Mouse (Mus musculus) kidney, postnatal 10 days (tissue): ENCODE measurements around the gene Ttll3.

Experiments
- DNase-seq: peaks from one replicate; pipeline ENCODE4 v3.0.0; 2021; ENCODE audit warnings: mixed read lengths

Ttll3 gene

DNA sequence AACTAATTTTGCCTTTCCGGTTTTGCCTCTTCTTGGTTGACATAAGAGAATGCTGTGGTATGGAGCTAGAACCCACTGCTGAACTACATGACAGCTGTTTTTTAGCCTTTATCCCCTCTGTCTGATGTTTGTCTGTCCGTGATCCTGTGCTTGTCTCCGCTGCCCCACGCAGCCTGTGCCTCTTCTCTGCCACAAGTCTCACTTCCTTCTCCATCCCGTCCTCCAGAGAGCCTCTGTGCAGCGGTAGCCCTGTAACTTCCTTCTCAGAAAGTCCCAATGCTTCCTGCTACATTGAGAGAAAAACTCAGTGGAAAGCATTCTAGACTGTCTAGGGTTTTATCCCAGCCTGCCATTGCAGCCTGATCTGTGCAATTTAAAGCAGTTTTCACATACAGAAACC is 9.8 kb upstream of the Ttll3 start:
- no peak for DNase-seq

- peak; percentile 33 for DNase-seq
Measured at GRCm38 (mm10) chr6:113380480-113380879, 8.6 kb upstream of the Ttll3 start.

DNA sequence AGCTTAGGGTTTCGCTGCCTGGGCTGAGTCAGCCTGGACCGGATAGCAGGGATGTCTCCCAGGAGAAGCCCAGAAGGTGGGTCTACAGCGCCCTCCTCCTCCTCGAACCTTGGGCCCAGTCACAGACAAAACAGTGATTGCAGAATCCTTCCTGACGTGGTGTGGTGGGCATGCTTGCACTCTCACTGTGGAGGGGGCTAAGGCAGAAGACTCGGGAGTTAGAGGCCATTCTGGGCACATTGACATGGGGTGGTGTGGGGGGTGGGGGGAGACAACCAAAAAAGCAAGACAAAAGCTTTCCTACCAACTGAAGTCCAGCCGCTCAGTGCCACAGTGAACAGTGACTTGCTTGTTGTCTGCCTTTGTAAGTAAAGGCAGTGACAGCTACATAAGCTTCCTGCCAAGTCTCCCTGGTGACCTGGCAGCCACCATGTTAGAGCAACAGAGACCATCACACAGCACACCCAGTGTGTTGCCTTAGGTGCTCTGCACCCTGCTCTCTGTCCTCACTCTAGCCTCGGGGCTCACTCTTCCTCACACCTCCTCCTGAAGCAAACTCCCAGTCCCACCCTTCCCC is 4.6 kb upstream of the Ttll3 start:
- no peak for DNase-seq

DNA sequence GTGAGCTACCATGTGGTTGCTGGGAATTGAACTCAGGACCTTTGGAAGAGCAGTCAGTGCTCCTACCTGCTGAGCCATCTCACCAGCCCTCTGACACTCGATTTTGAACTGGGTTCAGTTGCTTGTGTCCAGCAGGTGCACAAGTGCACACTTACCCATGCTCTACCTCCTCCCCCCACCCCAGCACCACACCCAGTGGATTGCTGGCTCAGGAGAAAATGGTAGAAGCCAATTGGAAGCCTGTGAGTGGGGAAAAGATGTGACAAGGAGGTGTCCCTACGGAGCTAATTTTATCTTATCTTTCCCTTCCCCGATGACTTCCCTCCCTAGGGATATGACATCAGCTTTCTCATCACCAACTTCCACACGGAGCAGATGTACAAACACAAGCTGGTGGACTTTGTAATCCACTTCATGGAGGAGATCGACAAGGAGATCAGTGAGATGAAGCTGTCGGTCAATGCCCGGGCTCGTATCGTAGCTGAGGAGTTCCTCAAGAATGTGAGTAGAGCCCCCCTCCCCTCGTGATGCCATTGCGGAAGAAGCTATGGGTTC is 3.8 kb upstream of the Ttll3 start:
- no peak for DNase-seq

- no peak for DNase-seq
Measured at GRCm38 (mm10) chr6:113386025-113386424, 3.0 kb upstream of the Ttll3 start.

- DNase-seq, result no peak
Measured at GRCm38 (mm10) chr6:113390715-113391114, 1.7 kb downstream of the Ttll3 start.

- no peak for DNase-seq
Measured at GRCm38 (mm10) chr6:113392015-113392386, 2.9 kb downstream of the Ttll3 start.

DNA sequence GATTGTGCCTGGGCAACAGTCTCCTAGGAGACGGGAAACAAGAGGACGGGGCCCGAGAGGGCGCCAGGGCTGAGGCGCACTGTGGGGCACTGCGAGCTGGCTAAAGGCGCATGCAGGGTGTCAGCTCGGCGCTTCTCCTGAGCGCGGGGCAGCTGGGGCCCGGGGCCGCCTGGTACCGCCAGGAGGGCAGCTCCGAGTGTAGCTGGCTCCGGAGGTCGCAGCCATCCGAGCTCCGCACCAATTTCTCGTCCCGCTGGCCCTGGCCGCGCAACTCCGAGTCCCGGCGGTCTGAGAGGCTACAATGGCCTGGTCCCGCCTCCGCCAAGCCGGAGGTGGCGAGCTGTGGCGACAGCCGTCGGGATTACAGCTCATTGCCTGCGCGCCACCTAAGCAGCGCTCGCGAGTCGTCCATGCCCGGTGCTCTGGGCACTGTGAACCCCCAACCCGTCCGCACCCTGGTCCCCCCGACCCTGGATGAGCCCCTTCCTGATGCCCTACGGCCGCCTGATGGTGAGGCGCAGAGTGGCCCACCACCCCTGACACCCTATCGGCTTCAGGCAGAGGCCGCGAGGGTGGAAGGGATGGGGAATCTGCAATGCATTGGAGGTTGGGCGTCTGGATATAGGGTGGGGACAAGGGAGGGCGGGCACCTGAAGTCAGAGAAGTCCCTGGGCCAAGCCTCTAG is 3.5 kb downstream of the Ttll3 start:
- DNase-seq, result peak; percentile 64

DNA sequence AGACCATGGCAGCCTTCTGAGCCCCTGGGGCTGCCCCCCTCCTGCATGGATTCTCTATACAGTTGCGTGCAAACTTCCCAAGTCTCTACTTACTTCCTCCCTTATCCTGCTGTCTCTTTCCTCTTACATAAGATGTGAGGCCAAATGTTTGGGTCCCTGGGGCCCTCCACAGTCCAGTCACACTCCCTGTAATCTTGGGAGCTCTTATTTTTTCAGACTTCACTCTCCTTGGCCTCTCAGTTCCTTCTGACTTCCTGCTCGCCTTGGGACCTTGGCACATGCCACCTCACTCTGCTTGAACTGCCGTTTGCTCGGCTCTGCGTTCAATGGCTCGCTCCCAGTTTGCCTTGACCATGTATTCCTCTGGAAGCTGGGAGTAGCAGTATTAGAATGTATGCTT is 4.9 kb downstream of the Ttll3 start:
- no peak for DNase-seq

DNA sequence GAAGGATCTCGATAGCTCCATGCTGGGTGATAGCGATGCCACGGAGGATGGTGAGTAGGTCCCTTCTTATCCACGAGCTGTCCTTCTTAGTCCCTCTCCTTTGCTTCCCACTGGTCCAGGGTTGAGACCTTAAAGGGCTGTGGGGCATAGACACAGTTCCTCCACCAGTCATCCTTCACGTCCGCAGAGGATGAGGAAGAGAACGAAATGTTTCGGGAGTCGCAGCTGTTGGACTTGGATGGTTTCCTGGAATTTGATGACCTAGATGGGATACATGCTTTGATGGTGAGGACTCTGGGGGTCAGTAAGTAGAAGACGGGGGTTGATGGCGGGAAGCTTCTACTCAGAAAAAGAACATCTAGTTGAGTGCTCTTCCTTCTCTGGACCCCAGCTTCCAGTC is 5.8 kb downstream of the Ttll3 start:
- DNase-seq, result no peak

- no peak for DNase-seq
Measured at GRCm38 (mm10) chr6:113395501-113395900, 6.4 kb downstream of the Ttll3 start.

- DNase-seq, result no peak
Measured at GRCm38 (mm10) chr6:113396270-113397030, 7.4 kb downstream of the Ttll3 start.

DNA sequence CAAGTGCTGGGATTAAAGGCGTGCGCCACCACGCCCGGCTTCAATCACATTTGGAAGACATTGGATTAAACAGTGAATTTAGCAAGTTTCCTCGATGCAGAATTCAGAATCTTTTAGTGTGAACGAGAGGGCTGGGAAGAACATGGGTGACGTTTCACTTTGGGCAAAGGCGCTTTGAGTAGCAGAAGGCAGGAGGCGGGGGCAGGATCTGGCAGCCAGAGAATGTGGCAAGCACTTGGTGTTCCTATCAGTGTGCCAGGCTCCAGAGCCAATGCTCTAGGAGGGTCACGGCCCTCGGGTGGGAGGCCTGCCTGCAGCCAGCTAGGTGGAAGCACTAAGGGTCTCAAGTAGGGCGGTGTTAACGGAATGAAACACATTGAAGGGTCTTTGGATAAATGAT is 13.0 kb downstream of the Ttll3 start:
- DNase-seq, result no peak

- DNase-seq, result no peak
Measured at GRCm38 (mm10) chr6:113404649-113405448, 15.8 kb downstream of the Ttll3 start.

DNA sequence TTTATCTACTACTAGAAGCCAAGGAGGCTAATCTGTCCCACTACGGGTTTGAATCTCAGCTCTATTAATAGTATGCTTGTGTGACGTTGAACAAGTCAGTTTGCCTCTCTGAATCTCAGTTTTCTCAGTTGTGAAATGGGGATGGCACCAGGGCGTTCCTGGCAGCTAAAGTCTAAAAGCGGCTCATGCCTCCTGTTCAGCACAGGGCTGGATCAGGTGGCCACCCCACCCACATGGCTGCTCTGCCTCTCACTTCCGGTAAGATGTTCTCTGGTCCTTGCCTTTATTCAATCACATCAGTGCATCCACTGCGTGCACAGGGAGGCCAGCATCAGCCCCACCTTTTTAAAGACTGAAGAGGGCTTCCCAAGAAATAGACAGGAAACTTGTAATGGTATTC is 16.4 kb downstream of the Ttll3 start:
- DNase-seq, result no peak

- no peak for DNase-seq
Measured at GRCm38 (mm10) chr6:113406683-113407082, 17.6 kb downstream of the Ttll3 start.

- DNase-seq, result no peak
Measured at GRCm38 (mm10) chr6:113410001-113410400, 20.9 kb downstream of the Ttll3 start.

GRCm38 (mm10) chr6:113416416-113416815 is 27.4 kb downstream of the Ttll3 start:
- DNase-seq, result no peak

DNA sequence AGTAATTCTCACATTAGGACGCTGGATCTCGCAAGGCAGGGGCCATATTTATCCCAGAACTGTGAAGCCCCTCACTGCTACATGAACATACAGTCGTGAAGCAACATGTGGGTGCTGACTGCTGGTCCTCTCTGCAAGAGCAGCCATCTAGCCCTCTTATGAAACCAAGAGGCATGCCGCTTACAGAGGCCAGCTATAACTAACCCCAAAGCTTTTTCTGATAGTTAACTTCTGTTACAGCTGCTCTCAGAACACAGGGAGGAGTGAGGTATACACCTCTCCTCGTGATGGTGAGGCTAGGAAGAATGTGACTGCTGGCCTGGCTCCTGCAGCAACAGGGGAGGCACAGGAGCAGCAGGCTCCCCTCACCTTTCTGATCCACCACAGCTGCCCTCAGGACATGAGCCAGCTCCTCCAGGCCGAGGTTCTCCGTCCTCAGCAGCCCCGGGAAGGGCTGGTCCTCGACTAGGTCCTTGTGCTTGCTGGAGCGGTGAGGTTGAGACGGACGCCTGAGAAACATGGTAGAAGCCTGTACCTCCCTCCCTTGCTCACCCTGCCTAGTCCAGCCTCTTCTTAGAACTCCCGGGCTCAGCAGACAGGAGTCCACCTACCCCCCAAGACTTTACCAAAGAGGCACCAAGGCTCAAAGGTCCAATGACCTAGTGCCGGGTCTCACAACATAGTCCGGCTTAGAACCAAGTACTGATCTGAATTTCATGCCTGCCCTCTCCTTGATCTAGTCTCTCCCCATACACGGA is 29.6 kb downstream of the Ttll3 start:
- peak; percentile 53 for DNase-seq

- DNase-seq, result peak; percentile 100
Measured at GRCm38 (mm10) chr6:113419199-113419587, 30.1 kb downstream of the Ttll3 start, which contains the start of gene Rpusd3. Rpusd3 (minus strand) TSS chr6:113419340.

DNA sequence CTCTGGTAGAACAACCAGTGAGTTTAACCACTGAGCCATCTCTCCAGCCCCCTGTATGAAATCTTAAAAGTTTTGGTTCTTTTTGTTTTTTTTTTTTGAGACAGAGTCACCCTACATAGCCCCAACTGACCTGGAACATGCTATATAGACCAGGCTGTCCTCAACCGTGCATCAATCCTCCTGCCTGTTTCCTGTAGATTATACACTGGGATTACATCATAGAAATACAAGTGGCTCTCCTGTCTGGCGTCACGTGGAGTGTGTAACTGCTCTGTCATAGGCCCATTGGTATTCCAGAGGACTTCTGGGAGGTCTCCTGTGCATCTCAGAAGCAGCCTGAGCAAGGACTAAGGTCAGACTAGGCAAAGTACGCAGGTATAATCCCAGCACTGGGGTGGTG is 33.9 kb downstream of the Ttll3 start:
- DNase-seq, result no peak

DNA sequence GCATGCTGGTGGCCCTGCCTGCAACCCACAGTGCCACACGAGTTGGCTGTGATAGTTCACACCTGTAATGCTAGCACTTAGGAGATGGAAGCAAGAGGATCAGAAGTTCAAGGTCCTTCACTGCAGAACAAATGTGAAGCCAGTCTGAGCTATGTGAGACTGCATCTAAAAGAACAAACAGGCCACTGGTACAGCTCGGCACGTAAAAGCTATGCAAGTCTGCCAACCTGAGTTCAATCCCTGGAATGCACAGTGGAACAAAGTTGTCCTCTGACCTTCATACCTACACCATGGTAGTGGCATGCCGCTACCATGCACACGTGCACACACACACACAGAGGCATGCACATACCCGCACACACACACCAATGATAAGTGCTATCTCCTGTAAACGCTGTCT is 35.1 kb downstream of the Ttll3 start:
- DNase-seq, result no peak
